Mouse (Mus musculus) thymus, adult 2 months (tissue): Measurements from ENCODE around the gene Atrn.

Experiments
- CTCF ChIP-seq: fragments of 200-500 bp; IDR thresholded peaks from 2 replicates; pipeline ENCODE4 v1.5.1; 2012; ENCODE audit warnings: mild to moderate bottlenecking, control low read depth, low read length, moderate library complexity, borderline replicate concordance; ENCODE audit not compliant: control insufficient read depth, poor library complexity, insufficient read depth; ENCODE audit errors: extremely low read depth
- POLR2A ChIP-seq: fragments of 200-500 bp; IDR thresholded peaks from 2 replicates; pipeline ENCODE4 v1.6.1; 2012; ENCODE audit warnings: mild to moderate bottlenecking, low read length, control low read depth, moderate library complexity; ENCODE audit not compliant: control insufficient read depth, poor library complexity, insufficient read depth; ENCODE audit errors: extremely low read depth

DNA sequence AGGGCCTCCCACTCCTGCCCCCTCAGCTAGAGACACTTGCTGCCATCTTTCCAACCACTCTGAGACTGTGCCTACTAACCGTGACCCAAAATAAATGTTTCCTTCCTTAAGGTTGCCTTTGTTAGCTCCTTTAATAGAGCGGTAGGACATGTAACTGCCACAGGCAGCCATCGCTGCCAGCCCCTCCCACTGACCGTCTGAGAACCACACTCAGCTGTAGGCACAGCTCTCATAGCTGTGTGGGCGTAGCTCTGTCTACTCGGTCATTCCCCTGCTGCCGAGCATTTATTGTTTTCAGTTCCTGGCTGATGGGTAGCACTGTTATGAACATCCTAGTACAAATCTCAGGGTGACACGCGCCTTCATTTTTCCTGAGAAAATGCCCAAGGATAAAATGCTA lies 160.0 kb downstream of the Atrn start:
- TF ChIP-seq CTCF (no peak), POLR2A (no peak)
